Mouse (Mus musculus) testis, postnatal 14 days (tissue): ENCODE measurements around the gene Folr2.

Experiments
- DNase-seq: peaks from one replicate; pipeline ENCODE4 v3.0.0; 2021; ENCODE audit warnings: low spot score

Gene Folr2

GRCm38 (mm10) chr7:101857094-101857493, at the start of gene Folr2:
Gene Folr2, minus strand, starts transcription at chr7:101857194.
- DNase-seq = no peak

GRCm38 (mm10) chr7:101906696-101907095, 49.7 kb upstream of the Folr2 start:
- no peak for DNase-seq

DNA sequence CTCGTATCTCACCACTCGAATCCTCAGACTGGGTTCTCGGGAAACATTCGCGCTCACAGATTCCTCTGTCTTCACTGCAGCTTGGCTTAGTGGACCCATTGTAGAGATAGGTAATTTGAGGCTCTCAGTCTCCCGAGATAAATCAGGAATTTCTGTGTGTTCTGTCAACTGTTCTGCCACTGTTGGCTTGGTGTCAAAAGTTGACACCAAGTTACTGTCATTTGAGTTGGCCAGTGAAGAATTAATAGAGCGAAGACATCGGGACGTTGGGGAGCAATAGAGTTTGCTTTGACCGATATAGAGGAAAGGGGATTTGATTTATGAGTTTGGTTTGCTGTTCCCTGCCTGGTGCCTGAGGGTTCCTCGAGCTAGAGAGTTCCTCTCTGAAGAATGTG, 49.3 kb upstream of the Folr2 start, which contains the start of gene Tomt:
TSS of gene Tomt (minus strand) at position 73 of the 395 bp plus-strand sequence.
- DNase-seq = no peak

GRCm38 (mm10) chr7:101905561-101906286, 48.7 kb upstream of the Folr2 start, which contains the start of gene Lamtor1:
Gene Lamtor1, plus strand, starts transcription at chr7:101905904.
- DNase-seq = peak; percentile 99

DNA sequence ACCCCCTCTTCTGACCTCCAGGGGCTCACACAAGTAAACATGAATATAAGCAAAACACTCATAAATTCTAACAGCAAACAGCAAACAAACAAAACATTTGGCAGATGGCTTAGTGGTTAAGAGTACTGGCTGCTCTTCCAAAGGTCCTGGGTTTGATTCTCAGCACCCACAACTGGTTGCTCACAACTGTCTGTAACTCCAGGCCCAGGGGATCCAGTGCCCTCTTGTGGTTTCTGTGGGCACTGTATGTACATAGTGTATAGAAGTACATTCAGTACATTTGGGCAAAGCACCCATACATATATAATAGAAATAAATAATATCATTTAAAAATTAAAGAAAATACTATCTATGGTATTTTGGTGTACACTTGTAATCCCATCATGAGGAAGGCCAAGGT, 45.9 kb upstream of the Folr2 start:
- no peak for DNase-seq

DNA sequence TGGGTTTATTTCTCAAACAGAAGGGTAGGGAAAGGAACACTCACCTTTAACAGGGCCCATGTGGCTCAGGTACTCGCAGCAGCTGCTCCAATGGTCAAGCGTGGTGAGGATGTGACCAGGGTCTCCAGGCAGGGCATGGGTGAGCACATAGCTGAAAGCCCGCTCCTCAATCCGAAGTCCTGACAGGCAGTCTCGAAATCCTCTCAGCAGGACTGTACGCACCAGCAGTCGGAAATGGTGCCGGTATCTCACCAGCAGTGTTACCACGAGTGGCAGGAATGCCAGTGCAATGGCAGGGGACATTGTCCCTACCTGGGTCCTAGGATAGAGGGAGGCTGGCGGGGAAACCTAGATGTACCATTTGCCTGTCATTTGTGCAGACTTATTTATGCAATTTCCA, 45.0 kb upstream of the Folr2 start:
- DNase-seq = no peak

- no peak for DNase-seq
Measured at GRCm38 (mm10) chr7:101900331-101901097, 43.5 kb upstream of the Folr2 start.

DNA sequence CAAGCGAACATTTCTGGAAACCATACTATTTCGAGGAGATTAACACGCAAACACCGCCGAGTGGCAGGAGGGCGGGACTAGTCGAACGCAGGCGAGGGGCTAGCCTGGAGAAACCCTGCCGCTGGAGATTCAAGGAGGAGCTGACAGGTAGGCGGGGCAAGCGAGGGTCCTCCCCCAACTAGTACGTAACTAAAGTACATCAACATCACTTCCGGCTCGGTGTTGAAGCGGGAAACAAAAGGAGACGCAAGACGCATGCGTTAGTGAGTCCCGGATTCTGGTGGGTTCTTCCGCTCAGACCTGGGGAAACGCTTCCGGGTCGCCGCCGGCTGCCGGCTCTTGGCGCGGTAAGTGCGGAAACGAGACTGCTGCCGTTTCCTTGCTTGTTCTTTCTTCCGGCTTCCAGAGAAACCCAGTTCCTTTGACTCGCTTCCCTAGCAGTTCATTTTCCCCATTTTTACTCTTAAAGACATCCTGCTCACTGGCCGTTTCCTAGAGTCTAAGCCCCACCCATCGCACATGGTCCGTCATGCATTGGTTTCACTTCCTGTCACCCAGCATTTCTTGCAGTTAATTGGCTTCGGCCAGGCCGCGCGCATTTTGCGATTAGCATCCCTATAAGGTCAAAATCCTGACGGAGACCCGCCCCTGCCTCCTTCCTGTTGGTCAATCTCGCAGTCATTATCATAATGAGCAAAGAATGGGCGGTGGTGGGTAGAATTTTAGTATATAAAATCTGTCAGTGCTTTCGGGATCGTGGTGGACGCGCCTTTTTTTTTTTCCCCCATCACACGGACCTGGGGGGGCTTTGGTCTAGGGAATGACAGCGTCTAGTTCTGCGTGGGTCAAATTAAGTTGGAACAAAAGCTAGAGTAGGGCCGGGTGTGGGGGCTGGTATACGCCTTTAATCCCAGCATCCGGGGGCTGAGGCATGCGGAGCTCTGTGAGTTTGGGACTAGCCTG, 39.4 kb upstream of the Folr2 start:
- peak; percentile 98 for DNase-seq

- no peak for DNase-seq
Measured at GRCm38 (mm10) chr7:101895695-101896094, 38.7 kb upstream of the Folr2 start.

- no peak for DNase-seq
Measured at GRCm38 (mm10) chr7:101888460-101888859, 31.5 kb upstream of the Folr2 start.

DNA sequence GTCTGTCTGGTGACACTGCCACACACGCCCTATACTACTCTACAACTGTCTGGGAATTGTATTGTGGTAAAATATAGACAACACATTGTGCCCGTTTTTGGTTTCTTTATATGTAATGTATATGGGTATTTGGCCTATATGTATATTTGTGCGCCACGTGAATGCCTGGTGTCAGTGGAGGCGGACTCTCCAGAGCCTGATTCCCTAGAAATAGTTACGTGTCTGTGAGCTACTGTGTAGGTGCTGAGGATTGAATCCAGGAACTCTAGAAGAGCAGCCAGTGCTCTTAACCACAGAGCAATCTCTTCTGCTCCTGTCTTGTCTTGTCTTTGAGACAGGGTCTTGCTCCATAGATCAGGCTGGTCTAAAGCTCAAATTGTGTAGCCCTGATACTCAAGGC, 29.3 kb upstream of the Folr2 start:
- DNase-seq = no peak

GRCm38 (mm10) chr7:101884160-101884559, 27.2 kb upstream of the Folr2 start:
- DNase-seq = no peak

DNA sequence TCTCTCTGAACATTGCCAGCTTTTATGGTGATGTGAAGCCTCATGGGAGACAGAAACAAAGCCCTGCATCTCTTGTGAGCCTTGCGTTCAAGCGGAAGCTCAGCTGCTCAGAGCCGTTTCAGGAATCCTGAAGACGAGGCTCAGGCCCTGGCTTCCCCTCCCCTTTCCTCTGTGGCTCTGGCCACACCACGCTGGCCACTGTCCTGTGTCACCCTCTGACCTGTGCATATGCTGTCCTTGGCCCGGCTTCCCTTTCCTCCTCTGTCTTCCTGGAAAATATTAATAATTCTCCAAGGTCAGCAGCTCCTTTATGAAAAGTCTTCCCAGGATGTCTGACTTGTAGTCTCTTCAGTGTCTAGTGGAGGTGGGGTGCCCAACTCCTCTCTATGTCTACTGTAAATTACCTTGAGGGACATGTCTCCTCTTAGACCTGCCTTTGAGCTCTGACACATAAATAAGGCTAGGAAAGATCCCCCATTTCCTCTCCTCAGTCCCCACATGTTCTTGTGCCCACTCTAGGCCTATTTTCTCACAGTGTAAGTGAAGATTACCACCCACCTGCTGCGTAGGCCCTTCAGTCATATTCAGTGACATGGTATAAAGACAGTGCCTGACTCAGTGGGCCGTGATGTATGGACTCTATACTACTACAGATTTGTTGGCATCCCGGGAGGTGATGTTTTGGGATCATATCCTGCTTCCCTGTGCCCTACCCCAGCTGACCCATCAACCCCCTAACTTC, 25.6 kb upstream of the Folr2 start:
- DNase-seq = no peak

GRCm38 (mm10) chr7:101880855-101881254, 23.9 kb upstream of the Folr2 start:
- no peak for DNase-seq

DNA sequence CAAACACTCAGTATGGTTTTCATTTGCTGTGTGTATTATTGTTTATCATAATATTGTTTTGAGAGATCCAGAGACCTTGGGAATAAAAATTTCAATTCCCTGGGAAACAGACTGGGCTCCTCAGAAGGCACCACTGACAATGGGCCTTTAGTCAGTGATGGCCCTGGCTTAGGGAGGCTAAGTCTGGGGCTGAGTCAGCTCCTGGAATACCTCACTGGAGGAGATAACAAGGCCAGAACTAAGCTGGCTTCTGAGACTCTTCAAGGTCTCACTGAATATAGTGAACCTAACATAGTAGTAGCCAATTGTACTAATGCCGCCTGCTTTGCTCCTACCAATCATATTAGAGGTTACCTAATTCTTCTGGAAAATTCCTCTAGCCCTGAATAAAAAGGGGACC, 19.0 kb upstream of the Folr2 start:
- DNase-seq = peak; percentile 57

- peak; percentile 48 for DNase-seq
Measured at GRCm38 (mm10) chr7:101871296-101871695, 14.3 kb upstream of the Folr2 start.

- DNase-seq = no peak
Measured at GRCm38 (mm10) chr7:101870629-101871028, 13.6 kb upstream of the Folr2 start, which contains the start of gene Folr1. Gene Folr1, minus strand, starts transcription at chr7:101870788.

GRCm38 (mm10) chr7:101869163-101869500, 12.1 kb upstream of the Folr2 start:
- no peak for DNase-seq

GRCm38 (mm10) chr7:101868241-101869162, 11.5 kb upstream of the Folr2 start:
- DNase-seq = peak; percentile 75

DNA sequence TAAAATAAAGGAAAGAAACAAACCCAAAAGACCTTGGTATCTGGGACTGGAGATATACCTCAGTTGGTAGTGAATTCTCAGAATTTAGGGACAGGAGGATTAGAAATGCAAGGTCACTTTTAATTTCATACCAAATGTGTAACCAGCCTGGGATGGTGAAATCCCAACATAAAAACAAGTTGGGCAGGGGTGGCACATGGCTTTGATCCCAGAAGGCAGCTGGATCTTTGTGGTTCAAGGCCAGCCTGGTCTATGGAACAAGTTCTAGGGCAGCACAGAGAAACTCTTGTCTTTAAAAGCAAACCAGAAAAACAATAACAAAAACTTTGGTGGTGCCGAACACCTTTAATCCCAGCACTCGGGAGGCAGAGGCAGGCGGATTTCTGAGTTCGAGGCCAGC, 10.5 kb upstream of the Folr2 start:
- DNase-seq = no peak
